Mouse (Mus musculus) ovary, postnatal 14 days (tissue): ENCODE measurements around the gene Rnase10.
"Not testable (repeated sequence)": the region's sequence is repeated elsewhere in the genome, so short reads cannot be mapped to it uniquely, and the experiment has no call there.

Source experiments
- DNase-seq: peaks from one replicate; pipeline ENCODE4 v3.0.0; 2022; ENCODE audit warnings: low spot score

Rnase10 gene

DNA sequence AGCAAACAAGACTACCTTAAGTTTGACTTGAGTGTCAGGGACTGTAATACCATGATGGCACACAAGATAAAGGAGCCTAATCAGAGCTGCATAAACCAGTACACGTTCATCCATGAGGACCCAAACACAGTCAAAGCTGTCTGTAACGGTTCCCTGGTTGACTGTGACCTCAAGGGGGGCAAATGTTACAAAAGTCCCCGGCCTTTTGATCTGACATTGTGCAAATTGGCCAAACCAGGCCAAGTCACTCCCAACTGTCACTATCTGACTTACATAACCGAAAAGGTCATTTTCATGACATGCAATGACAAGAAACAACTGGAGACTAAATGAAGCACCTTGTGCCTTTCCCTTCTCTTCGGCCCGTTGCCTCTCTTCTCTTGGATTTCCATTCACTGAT is 2.0 kb downstream of the Rnase10 start:
- no peak for DNase-seq

DNA sequence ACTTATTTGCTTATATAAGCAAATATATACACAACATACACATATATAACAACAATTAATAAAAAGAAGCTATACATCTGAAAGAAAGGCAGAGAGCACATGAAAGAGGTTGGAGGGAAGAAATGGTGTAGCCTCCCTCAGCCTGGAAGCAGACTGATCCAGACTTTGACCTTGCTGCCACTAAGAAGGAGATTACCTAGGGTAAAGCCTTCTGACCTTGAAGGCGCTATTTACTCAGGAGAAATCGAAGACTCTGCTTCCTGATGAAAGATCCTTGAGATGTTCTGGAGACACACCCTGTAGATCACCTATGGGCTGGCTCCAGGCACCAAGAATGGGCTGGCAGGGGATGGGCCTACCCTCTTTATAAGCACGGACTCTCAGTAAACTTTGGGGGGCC is 7.2 kb downstream of the Rnase10 start:
- DNase-seq, result not testable (repeated sequence)

DNA sequence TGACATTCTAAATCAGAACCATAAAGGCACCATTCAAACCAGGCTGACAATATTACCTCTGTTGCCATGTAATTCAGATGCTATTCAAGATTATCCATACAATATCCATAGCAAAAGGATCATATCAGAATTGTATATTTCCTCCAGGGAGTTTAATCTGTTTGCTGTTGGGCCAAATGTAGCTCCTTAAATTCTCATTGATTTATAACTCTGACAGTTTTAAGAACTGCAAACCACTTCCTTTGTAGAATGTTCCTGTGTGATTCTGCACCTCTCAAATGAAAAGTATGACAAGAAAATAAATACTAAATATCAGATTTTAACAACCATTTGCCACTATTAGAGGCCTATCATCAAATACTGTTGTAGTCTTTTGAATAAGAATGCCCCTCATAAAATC is 8.2 kb downstream of the Rnase10 start:
- no peak for DNase-seq

DNA sequence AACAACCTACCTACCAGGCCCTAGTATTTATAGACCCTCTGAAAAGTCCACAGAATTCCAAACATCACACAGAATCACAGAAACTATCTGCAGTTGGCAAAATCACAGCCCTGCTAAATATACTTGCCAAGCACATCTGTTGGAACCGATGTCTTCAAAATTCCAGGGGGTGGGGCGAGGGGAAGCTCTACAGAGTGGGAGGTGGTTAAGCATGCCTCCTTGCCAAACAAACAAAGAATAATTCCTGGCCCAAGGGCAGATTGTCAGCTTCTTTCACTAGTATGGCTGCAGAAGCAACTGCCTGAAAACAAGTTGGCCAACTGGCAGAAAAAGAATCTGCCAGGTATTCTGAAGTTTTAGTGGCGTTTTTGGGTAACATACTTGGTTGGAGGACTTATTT is 9.7 kb downstream of the Rnase10 start:
- peak; percentile 18 for DNase-seq

DNA sequence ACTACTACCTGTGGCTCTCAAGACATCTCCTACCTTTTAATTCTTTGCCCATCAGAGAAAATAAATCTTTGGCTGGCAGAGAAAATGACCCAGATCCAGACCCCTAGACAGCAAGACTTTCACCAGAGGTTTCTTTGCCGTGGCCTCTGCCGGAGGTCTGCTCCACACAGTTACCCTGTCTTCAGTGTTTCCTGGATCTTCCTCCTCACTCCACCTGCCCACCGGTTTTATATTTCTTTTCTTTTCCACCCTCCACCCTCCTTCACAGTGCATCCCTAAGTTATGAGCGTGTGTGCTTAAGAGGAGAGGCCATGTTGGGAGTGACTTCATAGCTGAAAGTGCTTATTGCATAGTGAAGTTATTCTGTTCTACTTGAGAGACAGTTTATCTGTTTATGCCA is 15.9 kb downstream of the Rnase10 start:
- no peak for DNase-seq

GRCm38 (mm10) chr14:51024820-51025219 is 17.3 kb downstream of the Rnase10 start:
- DNase-seq, result no peak

- DNase-seq, result peak; percentile 53
Observed at GRCm38 (mm10) chr14:51026391-51027133, 19.0 kb downstream of the Rnase10 start.

- no peak for DNase-seq
Observed at GRCm38 (mm10) chr14:51027387-51028155, 20.0 kb downstream of the Rnase10 start.

GRCm38 (mm10) chr14:51035206-51035605 is 27.7 kb downstream of the Rnase10 start:
- DNase-seq, result no peak

DNA sequence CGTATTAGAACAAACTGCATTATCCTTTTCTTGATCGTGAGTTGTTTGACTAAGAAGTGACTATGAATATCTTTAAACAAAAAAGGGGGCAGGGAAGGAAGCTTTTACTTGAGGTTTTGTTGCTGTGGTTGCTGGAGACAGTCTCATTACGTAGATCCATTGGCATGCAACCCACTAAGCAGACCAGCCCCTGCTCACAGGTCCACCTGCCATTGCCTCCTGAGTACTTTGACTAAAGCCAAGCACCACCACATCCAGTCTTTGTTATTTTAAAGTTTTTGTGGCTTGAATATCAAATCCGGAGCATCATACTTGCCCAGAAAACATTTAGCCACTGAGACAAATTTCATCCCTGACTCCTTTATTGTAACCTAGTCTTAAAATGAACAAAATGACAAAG is 28.7 kb downstream of the Rnase10 start:
- DNase-seq, result no peak

DNA sequence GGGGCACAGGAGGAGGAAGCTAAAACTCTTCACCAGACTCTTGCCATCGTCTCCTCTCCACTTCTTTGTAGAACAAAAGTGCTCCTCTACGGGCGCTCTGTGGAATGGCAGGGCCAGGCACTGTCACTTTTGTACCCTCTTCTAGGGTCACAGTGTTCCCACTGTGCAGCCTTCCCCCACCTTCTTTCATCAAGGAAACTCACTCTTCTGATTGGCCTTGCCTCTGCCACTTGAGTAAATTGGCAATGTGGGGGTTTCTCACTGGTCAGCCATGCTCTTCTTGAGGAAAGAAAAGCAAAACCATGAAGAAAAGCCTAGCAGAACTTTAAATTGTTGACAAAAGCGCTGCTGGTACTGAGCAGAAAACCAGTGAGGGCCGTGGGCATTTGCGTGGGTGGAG is 34.2 kb downstream of the Rnase10 start, which contains the start of gene Rnase9:
Gene Rnase9, minus strand, starts transcription at position 101 of the 400 bp plus-strand sequence.
- no peak for DNase-seq

- no peak for DNase-seq
Observed at GRCm38 (mm10) chr14:51047846-51048245, 40.3 kb downstream of the Rnase10 start.

DNA sequence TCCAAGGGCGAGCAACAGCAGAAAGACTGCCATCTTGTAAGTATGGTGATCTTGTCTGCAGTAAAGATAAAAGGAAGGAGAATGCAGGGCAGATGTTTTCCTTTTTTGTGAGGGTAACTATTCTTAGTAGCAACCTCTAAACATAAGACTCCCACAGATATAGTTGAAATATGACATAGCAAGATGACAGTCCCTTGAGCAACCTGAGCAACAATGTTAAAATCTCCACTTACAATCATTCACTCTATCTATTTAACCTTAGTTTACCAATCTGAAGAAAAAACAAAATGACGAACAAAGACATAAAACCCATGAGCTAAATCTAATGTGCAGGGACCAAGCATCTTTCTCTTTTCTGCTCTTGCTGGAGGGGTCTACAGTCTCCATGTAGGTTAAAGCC is 42.5 kb downstream of the Rnase10 start, which contains the start of gene Rnase11:
Gene Rnase11, minus strand, starts transcription at position 101 of the 400 bp plus-strand sequence.
- no peak for DNase-seq

GRCm38 (mm10) chr14:51051941-51052340 is 44.4 kb downstream of the Rnase10 start:
- DNase-seq, result no peak

GRCm38 (mm10) chr14:51053176-51053575 is 45.6 kb downstream of the Rnase10 start:
- no peak for DNase-seq

DNA sequence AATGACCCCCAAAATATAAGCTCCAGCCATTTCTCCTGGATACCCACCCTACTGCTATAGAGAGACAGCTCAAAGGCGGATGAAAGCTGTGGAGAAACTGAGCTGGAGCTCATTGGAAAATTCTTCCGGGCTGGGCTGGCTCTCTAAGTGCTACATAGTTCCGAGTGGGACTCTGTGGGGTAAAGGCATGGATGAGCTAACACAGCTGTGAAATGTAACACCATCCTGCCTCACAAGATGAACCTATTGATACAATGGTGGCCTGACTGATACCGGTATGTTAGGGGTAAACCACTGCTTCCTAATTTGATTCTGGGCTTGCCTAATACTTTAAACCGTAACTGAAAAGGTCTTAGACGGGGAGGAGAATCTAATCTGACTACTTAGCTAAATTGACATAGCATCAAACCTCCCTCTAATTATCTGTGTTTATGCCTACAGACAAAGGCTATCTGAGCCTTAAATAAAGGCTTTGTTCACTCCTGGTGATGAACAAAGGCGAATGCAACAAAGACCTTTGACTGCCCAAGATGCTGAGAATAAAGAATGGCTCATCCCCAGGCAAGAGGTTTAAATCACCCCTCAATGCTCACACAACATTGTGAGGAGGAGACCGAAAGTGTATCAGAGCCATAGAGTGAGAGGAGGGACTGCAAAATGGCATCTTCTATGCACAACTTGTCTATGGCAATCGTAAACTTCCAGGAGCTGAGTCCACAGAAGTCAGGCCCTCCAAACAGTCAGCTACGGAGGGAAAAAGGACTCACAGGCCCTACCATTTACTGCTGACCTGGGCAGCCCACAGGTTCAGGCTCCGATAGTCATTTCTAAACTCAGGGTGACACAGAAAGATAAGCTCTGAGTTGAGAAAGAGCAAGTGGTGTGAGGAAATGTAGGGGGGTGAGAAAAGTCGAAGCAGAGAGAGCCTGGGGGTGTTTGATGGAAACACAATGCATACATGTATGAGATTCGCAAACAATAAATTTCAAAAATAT is 47.0 kb downstream of the Rnase10 start:
- no peak for DNase-seq

- DNase-seq, result no peak
Observed at GRCm38 (mm10) chr14:51057401-51057831, 49.9 kb downstream of the Rnase10 start, which contains the start of gene Rnase12. Rnase12 (minus strand) TSS chr14:51057661.
